Mouse (Mus musculus): Measurements from ENCODE around the gene Nfkb2.

DNA sequence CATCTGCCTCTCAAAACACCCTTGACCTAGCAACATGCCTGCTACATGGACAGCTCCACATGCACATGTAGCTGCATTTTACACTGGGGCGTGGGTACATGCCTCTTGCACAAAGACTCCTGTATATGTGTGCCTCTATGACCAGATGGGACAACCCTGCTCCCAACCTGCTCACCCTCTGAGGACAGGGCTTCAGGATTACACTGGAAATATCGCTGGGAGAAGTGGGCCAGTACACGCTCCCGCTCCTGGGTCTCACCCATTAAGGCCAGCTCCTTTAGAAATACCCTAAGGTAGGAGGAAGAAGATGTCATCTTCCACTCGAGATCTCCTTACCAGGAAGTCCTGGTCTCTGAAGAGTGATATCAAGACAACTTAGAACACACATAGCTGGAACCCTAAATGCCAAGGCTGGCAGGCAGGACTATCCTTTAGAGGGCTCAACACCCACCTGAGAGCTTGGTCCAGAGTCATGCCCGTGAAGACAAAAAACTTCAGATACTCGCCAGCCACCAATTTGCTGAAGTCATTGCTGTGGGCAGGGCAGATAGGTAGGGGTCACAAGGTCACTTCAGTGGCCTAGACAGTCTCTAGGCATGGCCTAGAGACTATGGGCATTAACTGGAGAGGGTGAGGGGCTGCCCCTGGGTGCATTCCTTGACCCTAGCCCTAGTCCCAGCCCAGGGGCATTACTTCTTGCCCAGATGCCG, 16.1 kb downstream of the Nfkb2 start:
- TF ChIP-seq TAL1 (IDR thresholded peaks at IDR 0.05; ENCODE audit: low read length) (no peak), GATA1 (IDR thresholded peaks at IDR 0.05; ENCODE audit: low read length) (no peak)

Measured in erythroblast, embryonic 14.5 days (primary cell).